Mouse (Mus musculus) erythroblast, embryonic 14.5 days (primary cell): ENCODE results near the gene Slc22a23.

Experiments
- GATA1 ChIP-seq: IDR thresholded peaks from 2 replicates; pipeline ENCODE4 v1.6.1; 2012; ENCODE audit warnings: low read length, inconsistent platforms, mixed read lengths
- TAL1 ChIP-seq: IDR thresholded peaks from 3 replicates; pipeline ENCODE4 v1.6.1; 2012; ENCODE audit warnings: low read length, inconsistent platforms, mixed read lengths

GRCm38 (mm10) chr13:34205216-34205615 is 139.8 kb downstream of the Slc22a23 start:
- no peak for TF ChIP-seq GATA1
- no peak for TF ChIP-seq TAL1
